ENCODE assay signal across 22 mouse cellular contexts in the genomic region with DNA sequence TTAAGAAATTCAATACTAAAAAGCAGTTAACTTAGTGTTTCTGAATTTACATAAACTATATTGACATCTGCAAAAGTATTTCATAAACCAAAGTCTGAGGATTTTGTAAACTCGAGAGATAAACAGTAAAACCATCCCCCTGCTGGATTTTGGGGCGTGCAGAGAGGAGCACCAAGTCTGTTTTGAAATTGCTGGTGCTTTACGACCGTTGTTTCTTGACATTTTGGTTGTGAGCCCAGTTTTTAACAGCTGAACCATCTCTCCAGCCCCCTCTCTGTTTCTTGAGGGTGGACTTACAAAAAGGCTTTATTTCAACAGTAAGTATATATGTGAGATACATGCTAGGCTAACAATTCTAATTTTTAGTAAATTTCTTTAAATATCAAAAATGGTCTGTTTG.
"Had no signal": no experiment of that assay in that cellular context is flagged by ENCODE, and none has a peak within 500 bp of the region (broad histone marks: within the 10 kb centered on the region; RNA-seq: fewer than 3 reads in every experiment).

No protein-coding gene starts in this region.

- ATAC-seq: forebrain, postnatal 0 days; hindbrain, postnatal 0 days; intestine, embryonic 16.5 days had no signal

- H3K9me3 ChIP-seq: heart, embryonic 13.5 days; heart, embryonic 15.5 days; hindbrain, embryonic 13.5 days; hindbrain, embryonic 15.5 days; limb, embryonic 13.5 days had no signal

- H3K27ac ChIP-seq: heart, adult 2 months; heart, embryonic 13.5 days; heart, embryonic 15.5 days; hindbrain, embryonic 13.5 days; hindbrain, embryonic 15.5 days; hindbrain, postnatal 0 days; limb, embryonic 13.5 days had no signal

- H3K4me1 ChIP-seq: heart, embryonic 15.5 days; hindbrain, embryonic 13.5 days; hindbrain, embryonic 15.5 days; limb, embryonic 13.5 days had no signal

- H3K9ac ChIP-seq: forebrain, postnatal 0 days; heart, embryonic 13.5 days; heart, embryonic 15.5 days; hindbrain, embryonic 13.5 days; hindbrain, embryonic 15.5 days; limb, embryonic 13.5 days had no signal

- H3K4me2 ChIP-seq: heart, embryonic 11.5 days; heart, embryonic 13.5 days; heart, embryonic 15.5 days; hindbrain, embryonic 13.5 days; hindbrain, embryonic 15.5 days; limb, embryonic 13.5 days had no signal

- DNase-seq: forebrain, postnatal 0 days; gastrocnemius, postnatal 14 days; gastrocnemius, postnatal 36 days; heart, adult 11 months; heart, adult 2 months; heart, postnatal 14 days; heart, postnatal 36 days; kidney, adult 11 months; kidney, adult 2 months; kidney, postnatal 14 days; kidney, postnatal 36 days; layer of hippocampus, adult 9-11 months; layer of hippocampus, postnatal 36 days; left cerebral cortex, postnatal 4 days had no signal

- H3K4me3 ChIP-seq: heart, adult 2 months; heart, embryonic 13.5 days; heart, embryonic 15.5 days; hindbrain, embryonic 13.5 days; hindbrain, embryonic 15.5 days; limb, embryonic 13.5 days had no signal

- H3K27me3 ChIP-seq: heart, embryonic 13.5 days; heart, embryonic 15.5 days; hindbrain, embryonic 13.5 days; hindbrain, embryonic 15.5 days; limb, embryonic 13.5 days had no signal
